Mouse (Mus musculus): ENCODE measurements around the gene Txnip. TPM values are rescaled to one million over a fixed set of nuclear protein-coding genes. Genes with fewer than 3 reads are reported as not detected.

Txnip gene
- polyA plus RNA-seq, 1 experiment, result not detected

DNA sequence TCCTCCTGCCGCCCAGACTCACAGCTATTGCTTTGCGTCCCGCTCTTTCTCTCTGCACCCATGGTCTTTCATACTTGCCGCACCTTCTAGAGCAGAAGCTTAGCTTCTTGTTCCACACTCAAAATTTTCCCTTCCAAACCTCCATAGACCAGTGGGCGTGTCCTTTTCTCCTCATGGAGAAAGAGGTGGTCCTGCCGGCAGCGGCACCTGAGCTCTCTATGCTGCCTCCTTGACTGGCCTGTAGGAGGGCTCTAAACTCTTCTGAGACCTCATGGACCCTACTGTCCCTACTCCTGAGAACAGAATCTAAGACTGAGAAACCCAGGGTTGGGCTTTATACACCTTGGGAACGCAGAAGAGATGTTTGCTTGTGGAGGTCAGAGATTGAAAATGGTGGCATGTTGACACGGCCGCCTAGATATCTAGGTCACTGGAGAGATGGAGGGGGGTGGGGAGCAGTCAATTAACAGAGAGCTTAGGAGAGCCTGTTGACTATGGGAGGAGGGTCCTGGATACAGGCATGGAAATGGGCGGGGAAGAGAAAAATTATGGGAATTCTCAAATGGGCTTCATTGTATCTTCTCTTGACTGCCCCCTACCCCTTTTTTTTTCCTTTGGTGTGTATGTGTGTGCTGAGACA, 12.3 kb downstream of the Txnip start:
- peaks cover 3% of the 10 kb centered on the region; the same call in 1 of the 2 replicates for H3K4me1 ChIP-seq (ENCODE audit: control insufficient read depth, insufficient read depth, low read length)
- WGBS, result 92% methylated on average over 11 of the region's 11 CpGs
- no peak overlapping the region for H3K4me3 ChIP-seq (ENCODE audit: insufficient read depth, low read depth, low read length)
- TF ChIP-seq CTCF (IDR thresholded peaks at IDR 0.05; ENCODE audit: insufficient read depth, low read depth, low read length) (no peak), POLR2A (IDR thresholded peaks at IDR 0.05; ENCODE audit: insufficient read depth, low read depth, low read length) (no peak)
- no peak overlapping the region for H3K27ac ChIP-seq (ENCODE audit: insufficient read depth, low read depth, low read length)

- WGBS, result 76% methylated on average over 7 of the region's 7 CpGs
- no peak for TF ChIP-seq POLR2A (IDR thresholded peaks at IDR 0.05; ENCODE audit: insufficient read depth, low read depth, low read length)
- no peak for TF ChIP-seq CTCF (IDR thresholded peaks at IDR 0.05; ENCODE audit: insufficient read depth, low read depth, low read length)
- H3K4me3 ChIP-seq (ENCODE audit: insufficient read depth, low read depth, low read length), result no peak overlapping the region
- H3K4me1 ChIP-seq (ENCODE audit: control insufficient read depth, insufficient read depth, low read length), result peaks cover 3% of the 10 kb centered on the region; the same call in 1 of the 2 replicates
- no peak overlapping the region for H3K27ac ChIP-seq (ENCODE audit: insufficient read depth, low read depth, low read length)
Observed at GRCm38 (mm10) chr3:96570643-96571042, 12.9 kb downstream of the Txnip start.

DNA sequence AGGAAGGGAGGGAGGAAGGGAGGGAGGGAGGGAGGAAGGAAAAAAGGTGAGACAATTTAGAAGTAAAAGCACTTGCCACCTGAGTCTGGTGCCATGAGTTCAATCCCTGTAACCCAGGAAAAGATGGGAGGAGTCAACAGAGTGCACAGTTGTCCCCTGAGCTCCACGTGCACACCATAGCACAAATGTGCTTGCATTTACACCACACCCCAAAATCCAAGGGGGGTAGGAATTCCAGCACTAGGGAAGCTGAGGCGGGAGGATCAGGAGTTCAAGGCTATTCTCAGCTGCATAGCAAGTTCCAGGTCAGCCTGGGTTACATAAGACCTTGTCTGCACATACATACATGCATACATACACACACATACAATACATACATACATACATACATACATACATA, 13.6 kb downstream of the Txnip start:
- no peak overlapping the region for H3K4me3 ChIP-seq (ENCODE audit: insufficient read depth, low read depth, low read length)
- 81% methylated on average over 2 of the region's 2 CpGs for WGBS
- H3K27ac ChIP-seq (ENCODE audit: insufficient read depth, low read depth, low read length), result no peak overlapping the region
- peaks cover 8% of the 10 kb centered on the region for H3K4me1 ChIP-seq (ENCODE audit: control insufficient read depth, insufficient read depth, low read length)
- TF ChIP-seq POLR2A (IDR thresholded peaks at IDR 0.05; ENCODE audit: insufficient read depth, low read depth, low read length), result no peak
- no peak for TF ChIP-seq CTCF (IDR thresholded peaks at IDR 0.05; ENCODE audit: insufficient read depth, low read depth, low read length)

DNA sequence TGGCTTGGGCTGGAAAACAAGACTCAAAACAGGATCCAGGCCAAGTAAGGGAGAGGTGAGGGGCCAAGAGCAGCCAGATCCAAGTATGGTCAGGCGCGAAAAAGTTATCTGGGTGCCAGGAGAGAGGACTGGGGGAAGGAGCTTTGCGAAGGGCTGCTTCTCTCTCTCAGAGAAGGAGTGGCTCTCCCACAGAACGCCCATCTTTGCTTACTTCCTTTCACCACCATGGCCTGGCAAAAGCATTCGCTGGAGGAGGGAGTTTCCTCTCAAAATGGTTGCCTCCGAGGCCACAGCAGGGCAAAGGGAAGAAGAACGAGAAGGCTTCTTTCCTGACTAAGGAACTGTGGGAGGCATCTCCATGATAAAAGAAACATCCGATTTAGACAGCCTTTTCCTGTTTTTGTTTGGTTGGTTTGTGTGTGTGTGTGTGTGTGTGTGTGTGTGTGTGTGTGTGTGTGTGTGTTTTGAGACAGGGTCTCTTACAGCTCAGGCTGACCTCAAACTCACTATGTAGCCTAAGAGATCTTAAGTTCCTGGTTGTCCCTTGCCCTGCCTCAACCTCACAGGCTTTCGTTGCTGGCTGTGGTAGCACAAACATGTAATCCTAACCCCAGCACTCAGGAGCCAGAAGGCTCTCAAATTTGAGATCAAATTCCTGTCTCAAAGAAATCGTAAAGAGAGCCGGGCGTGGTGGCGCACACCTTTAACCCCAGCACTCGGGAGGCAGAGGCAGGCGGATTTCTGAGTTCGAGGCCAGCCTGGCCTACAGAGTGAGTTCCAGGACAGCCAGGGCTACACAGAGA, 14.3 kb downstream of the Txnip start:
- Histone ChIP-seq H3K27ac (ENCODE audit: insufficient read depth, low read depth, low read length) (no peak overlapping the region), H3K4me1 (ENCODE audit: control insufficient read depth, insufficient read depth, low read length) (peaks cover 15% of the 10 kb centered on the region), H3K4me3 (ENCODE audit: insufficient read depth, low read depth, low read length) (no peak overlapping the region)
- 74% methylated on average over 16 of the region's 16 CpGs for WGBS
- TF ChIP-seq POLR2A (IDR thresholded peaks at IDR 0.05; ENCODE audit: insufficient read depth, low read depth, low read length), result no peak
- TF ChIP-seq CTCF (IDR thresholded peaks at IDR 0.05; ENCODE audit: insufficient read depth, low read depth, low read length), result no peak

- Histone ChIP-seq H3K4me3 (ENCODE audit: insufficient read depth, low read depth, low read length) (no peak overlapping the region), H3K4me1 (ENCODE audit: control insufficient read depth, insufficient read depth, low read length) (peaks cover 18% of the 10 kb centered on the region), H3K27ac (ENCODE audit: insufficient read depth, low read depth, low read length) (no peak overlapping the region)
- WGBS, result 91% methylated on average over 19 of the region's 19 CpGs
- TF ChIP-seq POLR2A (IDR thresholded peaks at IDR 0.05; ENCODE audit: insufficient read depth, low read depth, low read length) (no peak), CTCF (IDR thresholded peaks at IDR 0.05; ENCODE audit: insufficient read depth, low read depth, low read length) (no peak)
Observed at GRCm38 (mm10) chr3:96573611-96574511, 16.1 kb downstream of the Txnip start.

DNA sequence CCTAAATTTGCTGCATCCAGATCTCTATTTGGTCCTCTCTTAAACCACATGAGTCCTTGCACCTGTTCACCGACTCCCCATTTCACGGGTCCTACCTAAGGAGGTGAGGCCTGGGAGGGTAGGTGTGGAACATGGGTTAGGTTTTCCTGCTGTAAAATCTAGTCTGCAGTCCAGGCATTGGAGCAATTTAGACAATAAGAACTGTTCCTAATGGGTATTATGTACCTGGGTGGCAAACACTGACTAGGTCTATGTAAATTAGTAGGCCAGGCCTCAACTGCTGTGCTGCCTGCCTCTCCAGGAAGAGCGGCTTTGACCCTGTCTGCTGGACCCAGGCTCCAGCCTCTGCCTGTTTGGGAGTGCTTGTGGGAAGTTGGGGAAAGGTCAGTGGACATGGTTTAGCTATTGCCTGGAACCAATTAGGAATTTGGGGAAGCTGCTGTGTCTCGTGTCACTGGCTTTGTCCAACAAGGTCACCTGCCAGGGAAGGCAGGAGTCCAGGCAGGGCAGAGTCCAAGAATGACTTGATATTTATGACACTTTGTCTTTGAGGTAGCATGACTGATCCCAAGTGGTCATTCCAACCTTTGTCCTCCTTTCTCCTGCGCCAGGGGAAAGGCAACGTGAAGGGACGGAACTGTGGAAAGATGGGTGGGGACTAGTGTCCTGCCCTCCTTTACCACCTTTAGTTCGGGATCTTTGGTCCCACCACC, 17.7 kb downstream of the Txnip start:
- Histone ChIP-seq H3K4me3 (ENCODE audit: insufficient read depth, low read depth, low read length) (no peak overlapping the region), H3K27ac (ENCODE audit: insufficient read depth, low read depth, low read length) (no peak overlapping the region), H3K4me1 (ENCODE audit: control insufficient read depth, insufficient read depth, low read length) (peaks cover 18% of the 10 kb centered on the region)
- TF ChIP-seq POLR2A (IDR thresholded peaks at IDR 0.05; ENCODE audit: insufficient read depth, low read depth, low read length) (no peak), CTCF (IDR thresholded peaks at IDR 0.05; ENCODE audit: insufficient read depth, low read depth, low read length) (no peak)
- WGBS, result 95% methylated on average over 8 of the region's 8 CpGs

DNA sequence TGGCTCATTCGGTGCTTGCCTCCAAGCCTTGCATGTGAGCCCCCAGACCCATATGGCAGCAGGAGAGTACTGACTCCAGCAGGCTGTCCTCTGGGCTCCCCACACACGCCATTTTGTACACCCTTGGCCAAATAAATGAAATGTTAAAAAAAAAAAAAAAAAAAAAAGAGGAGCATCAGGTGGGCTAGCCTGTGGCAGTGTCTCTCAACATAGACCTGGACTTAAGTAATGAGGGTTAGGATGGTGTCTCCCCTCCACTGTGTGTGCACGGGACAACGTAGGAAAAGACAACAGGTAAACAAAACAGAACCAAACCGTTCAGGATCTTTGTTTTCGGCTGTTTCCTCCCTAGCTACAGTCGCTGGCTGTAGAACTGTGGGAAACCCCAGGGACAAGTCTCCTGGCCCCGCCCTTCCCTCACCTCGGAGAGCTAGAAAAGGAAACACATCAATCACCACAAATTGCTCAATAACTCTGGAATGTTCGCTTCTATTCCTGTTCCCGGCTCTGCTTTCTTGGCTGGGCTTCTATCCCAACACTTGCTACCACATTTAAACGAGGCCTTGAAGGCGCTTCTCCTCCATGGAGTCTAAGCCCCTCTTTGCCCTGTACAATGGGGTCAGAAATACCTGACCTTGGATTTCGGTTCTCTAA, 18.4 kb downstream of the Txnip start:
- 63% methylated on average over 14 of the region's 14 CpGs for WGBS
- no peak for TF ChIP-seq POLR2A (IDR thresholded peaks at IDR 0.05; ENCODE audit: insufficient read depth, low read depth, low read length)
- TF ChIP-seq CTCF (IDR thresholded peaks at IDR 0.05; ENCODE audit: insufficient read depth, low read depth, low read length), result no peak
- H3K4me3 ChIP-seq (ENCODE audit: insufficient read depth, low read depth, low read length), result peak overlapping the region; percentile 15; the same call in 1 of the 2 replicates

More for the DNA sequence above, 18.4 kb downstream of the Txnip start:
- Histone ChIP-seq H3K4me1 (ENCODE audit: control insufficient read depth, insufficient read depth, low read length) (peaks cover 18% of the 10 kb centered on the region), H3K27ac (ENCODE audit: insufficient read depth, low read depth, low read length) (peak overlapping the region; percentile 50)
